Mouse (Mus musculus) left cerebral cortex, postnatal 10 days (tissue): ENCODE measurements around the gene Dlg2. TPM values are rescaled to one million over a fixed set of nuclear protein-coding genes. Genes with fewer than 3 reads are reported as not detected.
A peak's percentile ranks its signal among the peaks of the same experiment; 100 is the strongest.

Experiments used
- DNase-seq, 2 experiments: peaks; one replicate each; pipeline ENCODE4 v3.0.0; 2021 to 2022; ENCODE audit warnings: low spot score in 2 of 2, mixed read lengths in 1 of 2; ENCODE audit errors: extremely low spot score in 1 of 2
- intact Hi-C: fragments of 180-260 bp; cut with DNase I; formaldehyde crosslinking; loops from one replicate; pipeline ENCODE4 v1.15.1; 2025
- total RNA-seq, 2 experiments: library from RNA; stranded (reverse); gene quantifications; 2 replicates each; pipeline ENCODE4 v1.2.3; 2021

Dlg2 gene
- total RNA-seq, 2 experiments from 2014 or later, result 426 to 445 TPM

DNA sequence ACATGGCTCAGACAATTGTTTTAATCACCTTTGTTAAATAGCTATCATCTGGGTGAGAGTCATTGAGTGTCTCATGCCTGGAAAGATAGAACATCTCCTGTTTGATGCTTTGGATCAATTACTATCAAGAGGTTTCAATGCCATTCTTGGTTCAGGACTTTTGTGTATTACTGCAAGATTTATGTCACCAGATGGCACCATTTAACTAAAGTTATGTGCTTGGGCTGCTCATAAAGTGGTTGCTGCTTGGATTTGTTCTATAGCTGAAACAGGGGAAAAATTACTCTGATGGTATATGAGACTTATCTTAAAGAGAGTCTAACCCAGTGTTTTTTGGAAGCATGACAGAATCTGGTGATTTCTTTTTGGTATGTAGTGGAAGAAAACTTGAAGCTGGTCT is 35.8 kb downstream of the Dlg2 start:
- DNase-seq, result peak in 1 of 2 experiments; percentile 33
- intact Hi-C loops, result loop anchor here (5.0 to 10.0 kb wide), 2 partner anchors 713 to 920 kb away; no protein-coding TSS in a partner anchor

DNA sequence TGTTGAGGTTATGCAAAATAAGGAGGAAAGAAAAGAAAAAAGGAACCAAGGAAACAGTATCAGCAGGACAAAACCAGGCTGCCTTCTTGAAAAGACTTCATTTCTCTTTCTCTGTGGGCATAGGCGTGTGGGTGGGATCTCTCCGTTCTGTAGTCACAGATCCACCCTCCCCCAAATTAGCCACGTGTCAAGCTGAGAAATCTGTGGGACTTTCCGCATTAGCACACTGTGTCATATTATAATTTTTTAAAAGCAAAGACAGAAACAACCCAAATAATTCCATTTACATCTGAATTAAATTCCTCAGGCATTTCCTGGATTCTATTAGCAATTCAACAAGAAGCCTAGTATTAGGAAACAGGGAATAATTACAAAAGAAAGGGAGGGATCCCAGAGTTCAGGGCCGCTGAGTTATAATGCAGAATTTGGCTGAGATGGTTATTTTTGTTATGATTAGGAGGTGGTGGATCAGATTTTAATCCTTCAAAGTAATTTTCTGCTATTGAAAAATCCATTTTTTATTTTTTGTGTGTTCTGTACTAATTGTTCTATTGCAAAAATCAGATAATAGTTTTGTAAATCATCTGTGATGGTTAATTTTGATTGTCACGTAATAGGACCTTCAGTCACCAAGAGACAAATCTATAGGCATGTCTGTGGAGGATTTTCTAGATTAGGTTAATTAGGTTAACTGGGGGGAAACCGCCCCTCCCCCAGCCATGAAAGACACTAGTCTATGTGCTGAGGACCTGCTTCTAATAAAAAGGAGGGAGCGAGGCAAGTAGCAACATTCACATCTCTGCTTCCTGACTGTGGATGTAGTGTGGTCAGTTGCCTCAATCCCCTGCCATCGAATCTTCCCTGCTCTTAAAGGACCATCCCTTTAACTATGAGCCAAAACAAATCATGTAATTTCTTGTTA is 63.3 kb downstream of the Dlg2 start:
- intact Hi-C loops, result no loop called here
- peak in 1 of 2 experiments; percentile 10 for DNase-seq

- intact Hi-C loops, result no loop called here
- no peak for DNase-seq
These were observed 64.4 kb downstream of the Dlg2 start for GRCm38 (mm10) chr7:90540811-90541323.

DNA sequence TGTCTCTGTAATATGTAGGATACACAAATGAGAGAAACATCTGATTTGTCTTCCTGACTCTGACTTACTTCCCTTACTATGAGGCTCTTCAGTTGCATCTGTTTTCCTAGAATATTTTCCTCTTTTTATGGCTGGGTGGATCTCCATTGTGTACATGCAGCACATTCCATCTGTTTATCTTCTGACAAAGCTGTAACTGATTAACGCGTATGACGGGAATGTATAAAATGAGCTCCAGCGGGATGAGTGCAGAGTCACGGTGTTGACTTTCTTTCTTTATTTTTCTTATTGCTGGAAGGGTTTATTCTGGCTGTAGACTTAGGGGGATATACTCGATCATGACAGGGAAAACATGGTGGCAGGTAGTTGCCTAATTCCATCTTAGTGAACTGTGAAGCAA is 76.9 kb downstream of the Dlg2 start:
- intact Hi-C loops, result no loop called here
- no peak for DNase-seq

DNA sequence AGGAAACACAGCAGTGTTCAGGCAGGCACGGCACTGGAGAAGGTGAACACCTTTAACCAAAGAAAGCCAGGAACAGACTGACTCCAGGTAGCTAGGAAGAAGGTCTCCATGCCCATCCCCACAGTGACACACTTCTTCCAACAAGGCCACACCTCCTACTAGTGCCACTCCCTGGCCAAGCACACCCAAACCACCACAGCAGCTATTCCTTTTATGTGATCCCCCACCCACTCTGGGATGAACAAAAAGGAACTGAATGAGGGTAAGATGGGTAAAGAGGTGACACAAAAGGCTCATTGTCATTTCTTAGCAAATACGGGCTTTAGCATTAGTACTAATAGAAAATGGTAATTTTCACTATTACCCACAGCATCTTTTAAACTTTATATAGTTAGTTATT is 77.9 kb downstream of the Dlg2 start:
- no peak for DNase-seq
- intact Hi-C loops, result no loop called here

DNA sequence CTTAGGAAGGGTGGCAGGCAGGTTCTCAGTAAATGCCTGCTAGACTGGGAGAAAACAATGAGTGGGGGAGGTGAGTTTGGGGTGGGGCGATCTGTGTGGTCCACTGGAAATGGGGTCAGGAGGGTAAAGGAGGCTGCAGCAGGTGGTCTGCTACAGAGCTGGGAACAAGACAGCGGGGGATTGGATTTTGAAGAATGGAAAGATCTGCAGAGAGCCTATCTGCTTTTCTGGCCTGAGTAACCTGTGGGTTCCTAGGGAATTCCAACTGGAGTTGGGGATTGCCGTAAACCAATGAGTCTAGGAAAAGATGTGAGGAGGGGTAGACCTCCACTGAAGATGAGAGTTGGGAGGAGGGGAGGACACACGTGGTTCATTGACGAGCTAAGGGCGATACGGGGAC is 92.7 kb downstream of the Dlg2 start:
- intact Hi-C loops, result no loop called here
- DNase-seq, result no peak

GRCm38 (mm10) chr7:90587795-90588194 is 111.3 kb downstream of the Dlg2 start:
- intact Hi-C loops, result no loop called here
- DNase-seq, result no peak

DNA sequence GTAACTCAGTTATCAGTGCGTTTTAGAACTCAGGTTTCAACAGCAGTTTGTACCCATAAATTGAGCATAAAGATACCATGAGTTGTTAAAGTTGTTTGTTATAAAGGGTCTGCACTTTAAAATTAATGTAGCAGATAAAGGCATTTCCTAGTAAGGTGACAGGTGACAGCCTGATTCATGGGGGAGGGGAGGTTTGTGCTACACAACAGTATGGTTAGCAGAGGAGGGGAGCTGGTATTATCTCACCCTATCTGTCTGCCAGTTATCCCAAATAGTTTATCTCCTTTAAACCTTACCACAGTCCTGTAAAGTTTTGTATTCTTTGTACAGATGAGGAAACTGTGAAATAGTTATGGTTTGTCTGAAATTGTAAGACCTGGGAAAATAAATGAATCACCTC is 111.8 kb downstream of the Dlg2 start:
- DNase-seq, result no peak
- intact Hi-C loops, result no loop called here

DNA sequence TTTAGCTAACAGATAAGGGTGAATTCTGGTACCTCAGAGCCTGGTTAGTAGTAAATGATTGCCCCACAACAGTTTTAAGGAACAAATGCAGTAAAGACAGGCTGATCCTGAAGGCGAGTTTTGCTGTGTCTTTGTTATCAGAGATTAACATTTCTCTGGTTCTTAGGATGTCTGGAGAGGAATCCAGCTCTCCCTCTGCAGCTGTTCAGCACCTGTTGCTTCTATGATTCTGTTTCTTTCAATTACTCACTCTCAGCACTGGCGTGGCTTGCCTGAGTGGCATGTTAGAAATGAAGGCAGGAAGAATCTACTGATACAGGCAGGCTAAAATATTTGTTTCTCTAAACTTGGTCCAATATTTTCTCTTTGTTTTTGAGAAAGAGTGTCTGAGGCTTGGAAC is 133.3 kb downstream of the Dlg2 start:
- intact Hi-C loops, result no loop called here
- no peak for DNase-seq

DNA sequence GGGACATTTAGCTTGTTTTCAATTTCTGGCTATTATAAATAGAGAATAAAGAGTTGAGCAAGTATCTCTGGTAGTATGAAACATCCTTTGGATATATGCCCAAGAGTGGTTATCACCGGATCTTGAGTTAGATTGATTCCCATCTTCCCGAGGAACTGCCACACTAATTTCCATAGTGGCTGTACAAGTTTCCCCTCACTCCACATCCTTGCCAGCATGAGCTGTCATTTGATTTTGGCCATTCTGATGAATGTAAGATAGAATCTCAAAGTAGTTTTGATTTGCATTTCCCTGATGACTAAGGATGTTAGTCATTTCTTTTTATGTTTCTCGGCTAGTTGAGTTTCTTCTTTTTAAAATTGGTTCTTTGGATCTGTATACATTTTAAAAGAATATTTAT is 154.1 kb downstream of the Dlg2 start:
- intact Hi-C loops, result no loop called here

GRCm38 (mm10) chr7:90649512-90649911 is 173.0 kb downstream of the Dlg2 start:
- intact Hi-C loops, result no loop called here
- DNase-seq, result no peak

More for the DNA sequence above, 154.1 kb downstream of the Dlg2 start:
- DNase-seq, result no peak

- intact Hi-C loops, result no loop called here
- DNase-seq, result no peak
These were observed 174.7 kb downstream of the Dlg2 start for GRCm38 (mm10) chr7:90651128-90651527.

GRCm38 (mm10) chr7:90651611-90652010 is 175.1 kb downstream of the Dlg2 start:
- DNase-seq, result no peak
- intact Hi-C loops, result no loop called here

DNA sequence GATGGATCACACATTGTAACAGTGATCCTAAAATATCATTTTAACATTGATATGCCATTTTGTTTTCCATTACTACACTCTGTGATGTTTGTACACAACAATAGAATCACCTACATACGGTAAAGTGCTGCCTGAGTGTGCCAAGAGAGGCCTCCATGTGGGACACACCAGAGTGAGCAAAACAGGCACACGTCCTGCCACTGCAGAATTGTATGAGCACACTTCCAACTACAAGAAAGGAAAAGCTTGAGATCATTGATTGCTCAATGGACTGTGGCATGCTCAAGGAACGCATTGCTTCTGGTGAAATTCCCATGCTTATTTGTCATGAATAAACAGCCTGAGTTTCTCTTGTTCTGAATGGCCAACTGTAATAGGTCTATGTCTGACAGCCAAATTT is 182.1 kb downstream of the Dlg2 start:
- DNase-seq, result no peak
- intact Hi-C loops, result no loop called here

DNA sequence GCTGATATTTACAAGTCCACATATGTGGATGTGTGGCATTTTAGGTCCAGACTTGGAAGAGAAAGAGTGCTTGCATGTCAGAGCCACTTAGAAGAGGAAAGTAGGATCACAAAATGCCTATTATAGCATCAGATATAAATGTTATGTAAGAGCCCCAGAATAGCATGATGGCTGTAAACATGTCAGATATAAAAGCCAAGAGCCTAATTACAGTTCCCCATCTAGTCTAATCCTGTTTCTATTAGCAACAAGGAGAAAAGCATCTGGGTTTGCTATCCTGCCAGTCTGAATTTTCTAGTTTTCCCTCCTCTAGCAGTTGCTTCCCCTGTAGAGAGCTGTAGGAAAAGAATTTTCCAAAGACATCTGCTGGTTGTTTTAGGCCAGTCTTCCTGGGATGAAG is 217.6 kb downstream of the Dlg2 start:
- peak in 1 of 2 experiments; percentile 25 for DNase-seq
- intact Hi-C loops, result loop anchor here (10.0 kb wide), 2 partner anchors 401 to 521 kb away; no protein-coding TSS in a partner anchor

GRCm38 (mm10) chr7:90696181-90696950 is 219.9 kb downstream of the Dlg2 start:
- intact Hi-C loops, result loop anchor here (10.0 kb wide), 2 partner anchors 398 to 518 kb away; no protein-coding TSS in a partner anchor
- no peak for DNase-seq

GRCm38 (mm10) chr7:90703163-90703852 is 226.8 kb downstream of the Dlg2 start:
- DNase-seq, result no peak
- intact Hi-C loops, result no loop called here

DNA sequence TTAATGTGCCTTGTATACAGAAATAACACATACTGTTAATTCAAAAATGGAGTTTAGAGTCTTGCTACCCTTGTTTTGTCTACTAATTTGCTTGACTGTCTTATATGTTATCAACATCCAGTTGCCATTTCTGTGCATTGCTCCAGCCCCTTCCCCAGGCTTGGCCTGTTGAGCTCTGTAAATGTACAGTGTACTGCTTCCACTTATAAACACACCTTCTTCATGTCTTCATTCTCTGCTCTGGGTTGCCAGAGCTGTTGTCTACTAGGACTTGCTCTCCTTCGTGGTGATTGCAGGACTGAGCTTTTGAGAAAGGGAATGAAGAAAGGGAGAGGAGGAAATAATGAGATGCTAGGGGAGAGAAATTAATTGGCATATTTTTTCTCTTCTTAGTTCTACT is 227.5 kb downstream of the Dlg2 start:
- intact Hi-C loops, result no loop called here
- DNase-seq, result no peak

- intact Hi-C loops, result no loop called here
- no peak for DNase-seq
These were observed 257.6 kb downstream of the Dlg2 start for GRCm38 (mm10) chr7:90734086-90734485.
